Mouse (Mus musculus) small intestine, adult 10 weeks (tissue): ENCODE data around the gene Apeh. TPM values are rescaled to one million over a fixed set of nuclear protein-coding genes. Genes with fewer than 3 reads are reported as not detected.

ENCODE experiments used
- polyA plus RNA-seq: library from polyadenylated mRNA; stranded (reverse); fragments of 350-450 nt; fragmentation: Illumina TruSeq; extraction: RNeasy Lipid Tissue Mini Kit (QIAGEN cat#74804); gene quantifications from one replicate; pipeline ENCODE4 v1.2.3, GENCODE M21; 2014; ENCODE audit warnings: low replicate concordance

Gene Apeh
- polyA plus RNA-seq, result 22.8 TPM

DNA sequence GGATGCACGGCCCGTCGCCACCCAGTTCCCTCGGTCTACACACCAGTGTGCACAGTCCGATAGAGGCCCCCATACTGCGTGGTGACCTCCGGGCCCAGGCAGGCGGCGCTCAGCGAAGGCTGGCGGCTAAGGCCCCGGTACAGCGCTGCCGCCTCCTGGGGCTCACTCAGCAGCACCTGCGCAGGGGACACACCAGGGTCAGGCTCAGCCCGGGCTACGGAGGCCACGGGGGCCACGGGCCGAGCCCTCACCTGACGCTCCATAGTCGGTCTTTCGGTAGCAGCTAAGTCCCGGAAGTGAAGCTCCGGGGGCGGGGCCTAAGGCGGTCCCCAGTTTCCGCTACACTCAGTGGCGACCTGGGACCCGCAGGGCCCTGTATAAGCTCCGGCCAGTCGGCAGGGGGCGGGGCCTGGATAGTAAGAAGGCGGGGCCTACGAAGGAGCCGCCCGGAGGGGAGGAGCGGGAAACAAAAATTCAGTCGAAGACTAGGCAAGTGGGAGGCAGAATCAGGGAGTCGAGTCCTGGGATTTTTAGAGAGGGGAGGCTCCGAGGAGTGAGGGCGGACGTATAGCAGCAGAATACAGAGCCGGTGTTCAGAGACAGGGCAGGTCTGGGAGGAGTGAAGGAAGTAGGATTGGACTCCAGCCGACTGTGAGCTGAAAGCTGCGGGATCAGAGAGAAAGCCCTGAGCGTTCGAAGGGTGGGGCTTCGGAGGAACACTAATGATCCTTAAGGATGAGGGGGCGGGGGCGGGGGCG, at the start of gene Apeh:
Gene Apeh (minus strand): TSS at position 423 of the 758 bp plus-strand sequence.

DNA sequence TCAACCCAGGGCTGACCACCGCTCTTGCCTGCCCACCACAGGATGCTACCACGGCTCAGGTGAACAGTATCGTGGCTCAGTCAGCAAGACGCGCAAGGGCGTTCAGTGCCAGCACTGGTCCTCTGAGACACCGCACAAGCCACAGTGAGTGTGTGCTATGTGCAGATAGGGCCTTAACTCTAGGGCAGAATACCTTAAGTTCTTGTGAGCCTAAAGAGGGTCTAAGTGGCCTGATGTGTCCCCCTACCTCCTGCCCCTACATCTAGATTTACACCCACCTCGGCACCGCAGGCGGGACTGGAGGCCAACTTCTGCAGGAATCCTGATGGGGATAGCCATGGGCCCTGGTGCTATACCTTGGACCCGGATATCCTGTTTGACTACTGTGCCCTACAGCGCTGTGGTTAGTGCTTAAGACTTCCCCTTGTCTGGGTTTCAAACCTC, 11.4 kb downstream of the Apeh start, which contains the start of gene Rnf123:
Gene Rnf123 (minus strand): TSS at position 359 of the 444 bp plus-strand sequence.

DNA sequence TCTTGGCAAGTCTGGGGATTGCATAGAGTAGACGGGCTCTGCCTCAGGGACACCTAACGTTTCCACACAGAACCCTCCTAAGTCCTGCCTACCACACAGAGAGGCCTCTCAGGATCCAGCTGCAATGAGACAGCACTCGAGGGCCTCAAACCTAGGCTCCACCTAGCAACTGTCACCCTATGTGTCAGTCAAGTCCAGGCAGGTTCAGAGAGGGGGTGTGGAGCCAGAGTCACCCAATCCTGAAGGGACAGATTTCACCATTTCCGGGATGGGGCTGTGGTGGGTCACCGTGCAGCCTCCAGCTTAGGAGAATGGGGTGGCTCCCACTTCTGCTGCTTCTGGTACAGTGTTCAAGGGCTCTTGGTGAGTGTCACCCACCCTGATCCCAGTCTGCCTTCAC, 14.2 kb downstream of the Apeh start, which contains the start of gene Mst1:
Gene Mst1 (plus strand): TSS at position 269 of the 400 bp plus-strand sequence.

GRCm38 (mm10) chr9:108052885-108053664, 41.3 kb downstream of the Apeh start, which contains the start of gene Amigo3:
Amigo3 (plus strand) TSS chr9:108053159.

GRCm38 (mm10) chr9:108049016-108049455, 45.4 kb downstream of the Apeh start, which contains the start of gene Gmppb:
Gmppb (plus strand) TSS chr9:108049242.

Other genes starting within 250 kb of the Apeh start
- gene Rbm6, start 221.4 kb downstream of the Apeh start, polyA plus RNA-seq, result 162 TPM
- gene Mon1a, start 206.5 kb downstream of the Apeh start, polyA plus RNA-seq, result 0.15 TPM
- 0.97 TPM for gene Mst1r, start 187.7 kb downstream of the Apeh start, polyA plus RNA-seq
- not detected for gene Actl11, start 166.1 kb downstream of the Apeh start, polyA plus RNA-seq
- not detected for gene Camkv, start 158.9 kb downstream of the Apeh start, polyA plus RNA-seq
- gene Traip, start 144.5 kb downstream of the Apeh start, polyA plus RNA-seq, result 0.56 TPM
- gene Uba7, start 119.1 kb downstream of the Apeh start, polyA plus RNA-seq, result 2.8 TPM
- 0.37 TPM for gene Gm20661, start 111.5 kb downstream of the Apeh start, polyA plus RNA-seq
- not detected for gene Inka1, start 108.7 kb downstream of the Apeh start, polyA plus RNA-seq
- gene Cdhr4, start 102.1 kb downstream of the Apeh start, polyA plus RNA-seq, result not detected
- not detected for gene Gm20662, start 98.3 kb downstream of the Apeh start, polyA plus RNA-seq
- 16.9 TPM for gene Ip6k1, start 92.1 kb downstream of the Apeh start, polyA plus RNA-seq
- gene Gmppb, start 45.4 kb downstream of the Apeh start, polyA plus RNA-seq, result 0.67 TPM
- gene Amigo3, start 41.4 kb downstream of the Apeh start, polyA plus RNA-seq, result 0.26 TPM
- gene Mst1, start 14.2 kb downstream of the Apeh start, polyA plus RNA-seq, result not detected
- gene Rnf123, start 11.3 kb downstream of the Apeh start, polyA plus RNA-seq, result 1.1 TPM
- 0.19 TPM for gene Bsn, start 95.8 kb upstream of the Apeh start, polyA plus RNA-seq
- gene Dag1, start 169.4 kb upstream of the Apeh start, polyA plus RNA-seq, result 31.6 TPM
- 4.0 TPM for gene Nicn1, start 195.8 kb upstream of the Apeh start, polyA plus RNA-seq
- 0.45 TPM for gene Amt, start 202.2 kb upstream of the Apeh start, polyA plus RNA-seq
- 419 TPM for gene Rhoa, start 211.5 kb upstream of the Apeh start, polyA plus RNA-seq
- 11.5 TPM for gene Tcta, start 211.6 kb upstream of the Apeh start, polyA plus RNA-seq
- 13.5 TPM for gene Gpx1, start 244.3 kb upstream of the Apeh start, polyA plus RNA-seq